Mouse (Mus musculus): ENCODE results near the gene Adam19. TPM values are rescaled to one million over a fixed set of nuclear protein-coding genes. Genes with fewer than 3 reads are reported as not detected.
A peak's percentile ranks its signal among the peaks of the same experiment; 100 is the strongest.

The Adam19 gene
- polyA plus RNA-seq, 1 experiment from 2014 or later = 24.7 TPM

DNA sequence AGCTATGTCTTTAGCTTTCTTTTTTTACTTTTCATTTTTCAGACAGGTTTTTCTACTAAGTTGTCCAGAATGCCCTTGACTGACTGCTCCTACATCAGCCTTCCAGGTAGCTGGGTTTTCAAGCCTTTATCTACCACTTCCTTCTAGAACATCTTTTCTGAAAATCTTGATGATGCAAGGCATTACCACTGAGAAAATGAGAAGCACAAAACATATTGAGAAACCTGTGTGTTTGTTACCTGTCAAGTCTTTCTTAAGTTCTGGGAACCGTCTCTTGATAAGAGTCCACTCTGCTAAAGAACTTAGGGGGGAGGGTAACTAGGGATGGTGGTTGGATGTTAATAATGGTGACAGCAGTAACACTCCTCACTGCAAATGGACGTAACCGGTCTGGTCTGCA, 19.7 kb downstream of the Adam19 start:
- peaks cover 76% of the 10 kb centered on the region for H3K4me1 ChIP-seq
- 0 out of 2 replicates have a peak overlapping the region, but pooled peaks have one; percentile 46 for H3K27ac ChIP-seq (replicated peaks)
- 65% methylated on average over 3 of the region's 3 CpGs for WGBS
- peaks cover 91% of the 10 kb centered on the region for H3K36me3 ChIP-seq
- no peaks in the 10 kb centered on the region for H3K27me3 ChIP-seq (replicated peaks)
- ATAC-seq (ENCODE audit: extremely low read depth, insufficient number of reproducible peaks, low FRiP score, low TSS enrichment) = no peak
- no peaks in the 10 kb centered on the region for H3K9me3 ChIP-seq
- H3K4me3 ChIP-seq = no peak overlapping the region
- H3K9ac ChIP-seq = no peak overlapping the region
- H3K4me2 ChIP-seq = no peak overlapping the region

DNA sequence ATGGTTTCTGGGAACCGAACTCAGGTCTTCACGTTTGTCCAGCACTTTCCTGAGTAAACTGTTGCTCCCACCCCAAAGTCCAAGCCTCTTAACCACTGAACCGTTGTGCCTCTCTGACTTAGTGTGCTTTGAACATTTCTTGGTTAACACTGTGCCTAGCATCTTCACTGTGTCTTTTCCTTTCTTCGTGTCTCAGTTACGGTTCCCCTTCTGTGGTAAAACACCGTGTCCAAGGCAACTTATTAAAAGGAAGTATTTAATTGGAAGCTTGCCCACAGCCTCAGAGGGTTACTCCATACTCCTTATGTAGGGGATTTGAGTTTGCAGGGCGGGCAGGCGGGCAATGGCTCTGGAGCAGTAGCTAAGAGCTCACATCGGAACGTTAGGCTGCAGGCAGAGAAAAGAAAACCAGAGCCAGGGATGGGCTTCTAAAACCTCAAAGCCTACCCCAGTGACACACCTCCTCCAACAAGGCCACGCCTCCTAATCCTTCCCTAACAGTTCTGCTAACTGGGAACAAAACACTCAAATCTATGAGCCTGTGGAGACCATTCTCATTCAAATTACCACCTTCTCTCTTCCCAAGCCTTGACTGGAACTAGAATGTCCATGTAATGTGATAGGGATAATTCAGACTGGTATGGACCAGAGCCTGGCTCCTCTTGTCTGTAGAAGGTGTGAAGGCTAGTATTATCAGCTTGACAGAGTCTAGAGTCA, 20.8 kb downstream of the Adam19 start:
- H3K36me3 ChIP-seq = peaks cover 88% of the 10 kb centered on the region
- 94% methylated on average over 11 of the region's 11 CpGs for WGBS

DNA sequence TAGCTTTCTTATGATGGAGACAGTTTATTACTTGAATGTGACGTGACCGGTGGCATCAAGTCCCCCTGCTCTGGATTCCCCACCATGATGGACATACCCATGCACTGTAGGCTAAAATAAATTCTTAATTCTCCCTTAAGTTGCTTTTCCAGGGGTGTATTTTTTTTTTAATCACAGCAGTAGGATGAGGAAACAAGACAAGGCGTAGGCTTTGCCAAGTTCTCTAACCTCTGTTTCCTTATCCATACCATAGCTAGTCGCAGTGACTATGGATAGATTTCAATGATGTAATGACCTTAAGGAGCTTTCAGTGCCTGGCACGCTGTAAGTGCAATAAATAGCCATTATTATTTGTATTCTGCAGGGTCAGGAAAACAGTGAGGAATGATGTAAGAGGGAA, 21.5 kb downstream of the Adam19 start:
- ATAC-seq (ENCODE audit: extremely low read depth, insufficient number of reproducible peaks, low FRiP score, low TSS enrichment) = no peak
- no peaks in the 10 kb centered on the region for H3K9me3 ChIP-seq
- 76% methylated on average over 5 of the region's 5 CpGs for WGBS
- peaks cover 89% of the 10 kb centered on the region for H3K36me3 ChIP-seq
- no peaks in the 10 kb centered on the region for H3K27me3 ChIP-seq (replicated peaks)
- peak overlapping the region; percentile 46 for H3K27ac ChIP-seq (replicated peaks)
- H3K4me2 ChIP-seq = no peak overlapping the region
- H3K4me3 ChIP-seq = no peak overlapping the region
- no peak overlapping the region for H3K9ac ChIP-seq
- peaks cover 74% of the 10 kb centered on the region for H3K4me1 ChIP-seq

More for the DNA sequence above, 20.8 kb downstream of the Adam19 start:
- ATAC-seq (ENCODE audit: extremely low read depth, insufficient number of reproducible peaks, low FRiP score, low TSS enrichment) = no peak
- Histone ChIP-seq H3K9me3 (no peaks in the 10 kb centered on the region), H3K4me1 (peaks cover 76% of the 10 kb centered on the region), H3K4me3 (no peak overlapping the region), H3K27ac (replicated peaks) (peak overlapping the region; percentile 46), H3K27me3 (replicated peaks) (no peaks in the 10 kb centered on the region), H3K4me2 (no peak overlapping the region), H3K9ac (no peak overlapping the region)

DNA sequence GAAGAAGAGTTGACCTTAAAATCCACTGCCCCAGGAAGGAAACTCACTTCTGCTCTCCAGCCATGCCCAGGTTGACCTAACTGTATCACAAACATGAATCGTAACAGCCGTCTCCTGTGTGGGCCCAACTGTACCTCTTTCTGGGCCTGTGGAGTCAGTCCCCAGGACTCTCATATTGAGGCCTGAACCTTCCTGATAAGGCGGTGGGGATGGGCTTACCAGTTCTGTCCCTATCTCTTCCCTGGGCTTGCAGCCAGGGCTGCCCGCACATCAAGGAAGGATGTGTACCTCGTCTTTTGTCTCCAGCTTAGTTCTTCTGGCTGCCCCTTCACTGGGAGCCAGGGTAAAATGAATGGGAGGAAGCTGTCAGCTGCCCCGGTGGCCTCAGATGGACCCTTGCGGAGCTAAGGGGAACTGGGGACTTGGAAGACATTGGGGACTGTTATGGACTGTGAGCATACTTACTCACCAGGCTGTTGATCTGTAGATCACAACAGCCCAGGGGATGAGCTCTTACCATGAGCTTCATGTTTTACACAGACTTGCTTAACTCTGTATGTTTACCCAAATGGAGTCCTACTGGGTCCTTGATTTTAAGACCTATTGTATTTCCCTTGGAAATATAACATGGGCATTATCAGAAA, 22.1 kb downstream of the Adam19 start:
- Histone ChIP-seq H3K9me3 (no peaks in the 10 kb centered on the region), H3K4me1 (peaks cover 74% of the 10 kb centered on the region), H3K27me3 (replicated peaks) (no peaks in the 10 kb centered on the region), H3K4me3 (no peak overlapping the region), H3K4me2 (no peak overlapping the region), H3K36me3 (peaks cover 89% of the 10 kb centered on the region), H3K27ac (replicated peaks) (peak overlapping the region; percentile 46), H3K9ac (no peak overlapping the region)
- no peak for ATAC-seq (ENCODE audit: extremely low read depth, insufficient number of reproducible peaks, low FRiP score, low TSS enrichment)
- 39% methylated on average over 7 of the region's 7 CpGs for WGBS

DNA sequence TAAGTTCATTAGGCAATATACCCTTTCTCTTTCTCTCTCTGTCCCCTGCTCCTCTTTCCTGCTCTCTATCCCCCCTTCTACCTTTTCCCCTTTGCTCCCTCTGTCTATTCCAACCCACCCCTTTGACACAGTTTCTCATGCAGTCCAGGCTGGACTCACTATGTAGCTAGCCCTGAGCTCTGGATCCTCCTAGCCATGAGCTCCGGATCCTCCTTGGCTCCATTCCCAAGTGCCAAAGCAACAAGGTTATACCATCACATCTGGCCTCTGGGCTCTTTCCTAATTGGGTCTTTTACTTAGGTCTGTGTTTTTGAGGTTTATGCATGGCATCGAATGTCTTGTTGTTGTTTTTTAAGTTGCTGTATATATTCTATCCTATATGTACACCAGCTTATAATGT, 25.3 kb downstream of the Adam19 start:
- no peaks in the 10 kb centered on the region for H3K27me3 ChIP-seq (replicated peaks)
- no peak overlapping the region for H3K9ac ChIP-seq
- no peak for ATAC-seq (ENCODE audit: extremely low read depth, insufficient number of reproducible peaks, low FRiP score, low TSS enrichment)
- H3K9me3 ChIP-seq = no peaks in the 10 kb centered on the region
- 90% methylated on average over 2 of the region's 2 CpGs for WGBS
- peak overlapping the region; percentile 28; the same call in 1 of the 2 replicates for H3K27ac ChIP-seq (replicated peaks)
- H3K4me3 ChIP-seq = no peak overlapping the region
- H3K4me1 ChIP-seq = peaks cover 80% of the 10 kb centered on the region
- H3K36me3 ChIP-seq = peaks cover 79% of the 10 kb centered on the region
- H3K4me2 ChIP-seq = no peak overlapping the region

DNA sequence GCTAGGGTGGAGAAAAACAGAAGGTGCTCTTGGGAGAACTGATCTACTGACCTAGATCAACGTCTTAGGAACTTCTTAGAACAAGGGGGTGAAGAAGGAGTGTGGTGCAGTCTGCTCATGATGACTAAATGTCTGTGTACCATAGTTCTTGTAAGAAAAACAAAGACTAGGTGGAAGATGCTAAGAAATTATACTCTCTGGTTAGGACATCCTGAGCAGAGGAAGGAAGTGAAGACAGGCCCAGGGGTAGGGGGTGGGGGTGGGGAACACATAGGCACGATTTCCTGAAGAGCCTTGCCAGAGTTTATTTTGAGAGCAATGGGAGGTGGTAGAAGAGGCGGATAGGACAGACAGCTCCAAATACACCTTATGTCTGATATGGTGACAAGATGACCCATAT, 27.6 kb downstream of the Adam19 start:
- Histone ChIP-seq H3K4me1 (peaks cover 85% of the 10 kb centered on the region), H3K4me2 (no peak overlapping the region), H3K27me3 (replicated peaks) (no peaks in the 10 kb centered on the region), H3K9ac (no peak overlapping the region), H3K9me3 (no peaks in the 10 kb centered on the region), H3K36me3 (peaks cover 63% of the 10 kb centered on the region), H3K4me3 (no peak overlapping the region), H3K27ac (replicated peaks) (peak overlapping the region; percentile 82)
- no peak for ATAC-seq (ENCODE audit: extremely low read depth, insufficient number of reproducible peaks, low FRiP score, low TSS enrichment)
- WGBS = 26% methylated on average over 3 of the region's 3 CpGs

DNA sequence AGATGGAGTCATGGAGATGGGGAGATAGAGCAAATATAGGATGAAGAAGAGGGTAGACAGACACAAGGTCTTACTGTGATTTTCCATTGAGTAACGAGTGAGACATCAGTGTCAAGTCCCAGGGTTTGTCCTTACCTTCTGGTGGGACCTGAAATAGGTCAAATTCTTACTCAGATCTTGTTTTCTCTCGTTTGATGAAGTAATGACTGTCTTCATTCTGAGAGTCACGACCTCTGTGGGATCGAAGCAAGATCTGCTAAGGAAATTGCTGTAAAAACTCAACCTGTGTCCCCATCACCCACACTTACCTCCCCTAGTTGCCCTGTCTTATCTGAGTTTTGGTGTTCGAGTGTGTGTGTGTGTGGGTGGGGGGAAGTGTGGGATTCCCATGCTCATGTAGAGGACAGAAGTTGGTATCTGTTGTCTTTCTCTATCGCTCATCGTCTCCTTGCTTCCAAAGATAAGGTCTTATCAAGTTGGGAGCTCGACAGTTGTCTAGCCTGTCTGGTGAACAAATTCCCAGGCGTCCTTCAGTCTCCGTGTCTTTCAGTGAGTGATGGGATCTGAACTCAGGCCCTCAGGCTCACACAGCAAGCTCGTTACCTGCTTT, 28.1 kb downstream of the Adam19 start:
- Histone ChIP-seq H3K27me3 (replicated peaks) (no peaks in the 10 kb centered on the region), H3K9me3 (no peaks in the 10 kb centered on the region), H3K36me3 (peaks cover 62% of the 10 kb centered on the region), H3K4me2 (no peak overlapping the region), H3K4me3 (no peak overlapping the region), H3K9ac (no peak overlapping the region), H3K4me1 (peaks cover 90% of the 10 kb centered on the region), H3K27ac (replicated peaks) (peak overlapping the region; percentile 82)
- ATAC-seq (ENCODE audit: extremely low read depth, insufficient number of reproducible peaks, low FRiP score, low TSS enrichment) = no peak
- 44% methylated on average over 11 of the region's 11 CpGs for WGBS

DNA sequence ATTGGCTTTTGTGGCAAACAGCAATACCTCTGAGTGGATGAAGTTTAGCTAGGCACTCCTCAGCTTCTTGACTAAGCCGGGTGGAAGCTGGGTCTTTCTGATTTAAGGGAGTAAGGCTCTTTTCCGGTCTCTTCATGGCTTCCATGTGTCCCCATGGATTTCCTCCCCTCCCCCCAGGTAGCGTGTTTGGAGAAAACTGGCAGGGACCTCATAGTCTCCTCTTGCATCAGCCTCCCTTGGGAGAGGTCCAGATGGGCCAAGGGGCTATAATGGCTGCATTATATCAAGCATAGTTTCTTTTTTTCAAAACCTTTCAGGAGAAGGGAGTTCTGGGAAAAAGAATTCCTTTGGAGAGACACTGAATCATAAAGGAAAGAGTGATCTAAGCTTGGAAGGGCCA, 28.8 kb downstream of the Adam19 start:
- H3K9ac ChIP-seq = no peak overlapping the region
- no peaks in the 10 kb centered on the region for H3K9me3 ChIP-seq
- no peak for ATAC-seq (ENCODE audit: extremely low read depth, insufficient number of reproducible peaks, low FRiP score, low TSS enrichment)
- WGBS = 60% methylated on average over 3 of the region's 3 CpGs
- H3K36me3 ChIP-seq = peaks cover 60% of the 10 kb centered on the region
- no peak overlapping the region for H3K4me2 ChIP-seq
- no peak overlapping the region for H3K4me3 ChIP-seq
- H3K4me1 ChIP-seq = peaks cover 96% of the 10 kb centered on the region
- no peaks in the 10 kb centered on the region for H3K27me3 ChIP-seq (replicated peaks)
- peak overlapping the region; percentile 82 for H3K27ac ChIP-seq (replicated peaks)

DNA sequence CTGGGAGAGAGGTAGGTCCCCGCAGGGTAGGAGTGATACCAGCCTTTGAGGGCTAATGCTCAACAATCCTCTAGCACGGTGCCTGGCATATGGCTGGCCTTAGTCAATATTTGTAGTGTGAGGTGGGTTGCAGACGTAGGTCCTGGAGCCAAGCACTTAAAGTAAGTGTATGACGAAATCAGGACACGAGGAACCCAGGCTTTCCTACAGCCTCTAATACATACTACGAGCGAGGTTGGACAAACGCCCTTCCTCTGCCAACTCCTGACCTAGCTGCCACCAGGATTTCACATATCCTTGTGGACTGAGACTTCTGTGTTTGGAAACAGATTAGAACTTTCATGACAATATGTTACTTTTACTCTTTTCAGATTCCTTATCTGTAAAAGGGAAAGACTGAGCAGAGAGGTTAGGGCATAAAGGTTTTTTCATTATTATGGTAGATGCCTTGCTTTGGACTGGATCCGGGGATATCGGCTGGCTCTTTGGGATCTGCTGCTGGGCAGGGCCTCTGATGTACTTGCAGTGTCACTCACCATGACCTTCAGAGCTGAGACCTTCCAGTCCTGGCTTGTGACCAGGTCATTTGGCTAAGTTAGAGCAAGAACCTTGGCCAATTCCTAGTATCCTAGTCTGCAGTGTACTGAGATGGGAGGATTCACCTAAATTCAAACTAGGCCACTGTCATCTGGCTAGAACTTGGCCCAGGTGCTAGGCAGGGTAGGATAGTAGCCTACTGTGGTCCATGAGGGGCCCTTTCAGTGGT, 29.8 kb downstream of the Adam19 start:
- no peak overlapping the region for H3K9ac ChIP-seq
- peaks cover 97% of the 10 kb centered on the region for H3K4me1 ChIP-seq
- no peak for ATAC-seq (ENCODE audit: extremely low read depth, insufficient number of reproducible peaks, low FRiP score, low TSS enrichment)

DNA sequence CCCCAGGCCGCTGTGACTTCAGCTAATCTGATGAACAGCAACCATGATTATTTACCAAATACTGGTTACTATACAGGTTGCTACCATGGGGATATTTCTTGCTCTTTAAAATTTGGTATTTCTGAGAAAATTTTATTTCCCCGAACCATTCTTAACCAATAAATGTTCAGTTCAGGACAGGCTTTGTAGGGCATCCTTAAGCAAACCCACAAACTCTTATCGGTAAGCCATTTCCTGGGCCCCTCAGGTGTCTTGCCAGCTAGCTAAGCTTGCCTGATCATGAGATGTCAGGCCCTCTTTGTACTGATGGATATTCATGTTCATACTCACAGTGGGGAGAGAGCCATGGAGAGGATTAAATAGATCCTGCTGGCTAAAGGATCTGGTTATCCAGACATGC, 30.7 kb downstream of the Adam19 start:
- H3K36me3 ChIP-seq = peaks cover 44% of the 10 kb centered on the region
- peaks cover 97% of the 10 kb centered on the region for H3K4me1 ChIP-seq
- whole genome bisulfite sequencing = 75% methylated on average over 3 of the region's 3 CpGs
- no peak for ATAC-seq (ENCODE audit: extremely low read depth, insufficient number of reproducible peaks, low FRiP score, low TSS enrichment)
- no peaks in the 10 kb centered on the region for H3K27me3 ChIP-seq (replicated peaks)
- no peak overlapping the region for H3K4me3 ChIP-seq
- H3K9ac ChIP-seq = peak overlapping the region; percentile 61; the same call in 1 of the 2 replicates
- H3K4me2 ChIP-seq = no peak overlapping the region
- peak overlapping the region; percentile 82 for H3K27ac ChIP-seq (replicated peaks)
- H3K9me3 ChIP-seq = no peaks in the 10 kb centered on the region

More for the DNA sequence above, 29.8 kb downstream of the Adam19 start:
- no peaks in the 10 kb centered on the region for H3K27me3 ChIP-seq (replicated peaks)
- peaks cover 52% of the 10 kb centered on the region for H3K36me3 ChIP-seq
- no peak overlapping the region for H3K4me2 ChIP-seq
- H3K4me3 ChIP-seq = no peak overlapping the region
- peak overlapping the region; percentile 82 for H3K27ac ChIP-seq (replicated peaks)
- WGBS = 70% methylated on average over 10 of the region's 10 CpGs
- H3K9me3 ChIP-seq = no peaks in the 10 kb centered on the region

DNA sequence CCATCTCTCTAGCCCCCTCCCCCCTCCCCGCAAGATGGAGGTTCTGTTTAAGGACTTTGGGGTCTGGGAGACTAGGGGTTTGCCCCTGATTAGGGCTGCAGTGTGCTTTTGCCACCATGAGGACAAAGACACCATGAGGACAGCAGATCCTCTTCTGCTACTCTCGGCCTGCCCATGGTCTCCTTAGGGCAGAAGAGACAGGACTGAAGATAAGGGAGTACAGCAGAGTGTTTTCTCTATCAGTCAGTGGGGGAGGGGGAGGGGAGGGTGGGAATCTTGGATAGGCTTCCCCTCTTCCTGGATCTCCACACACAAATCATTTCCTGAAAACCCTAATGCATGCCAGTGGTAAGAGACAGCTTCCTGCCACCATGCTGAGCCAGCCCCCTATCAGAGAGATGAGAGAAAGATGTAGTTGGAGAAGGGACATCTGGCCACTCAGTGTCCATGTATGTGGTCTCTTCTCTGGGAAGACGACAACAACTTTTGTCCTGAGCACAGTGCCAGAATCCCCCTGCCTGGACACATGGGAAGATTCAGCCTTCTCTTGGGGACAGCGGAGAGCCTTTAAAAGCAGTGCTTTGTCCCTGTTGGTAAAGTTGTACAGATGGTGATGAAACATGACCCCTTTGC, 33.4 kb downstream of the Adam19 start:
- ATAC-seq (ENCODE audit: extremely low read depth, insufficient number of reproducible peaks, low FRiP score, low TSS enrichment) = no peak
- Histone ChIP-seq H3K27ac (replicated peaks) (peak overlapping the region; percentile 82), H3K27me3 (replicated peaks) (no peaks in the 10 kb centered on the region), H3K4me3 (no peak overlapping the region), H3K9ac (no peak overlapping the region), H3K4me1 (peaks cover 81% of the 10 kb centered on the region), H3K4me2 (no peak overlapping the region), H3K9me3 (no peaks in the 10 kb centered on the region), H3K36me3 (peaks cover 34% of the 10 kb centered on the region)
- WGBS = 42% methylated on average over 4 of the region's 4 CpGs
